Mouse (Mus musculus): Measurements from ENCODE around the gene Asic1. TPM values are rescaled to one million over a fixed set of nuclear protein-coding genes. Genes with fewer than 3 reads are reported as not detected.
A peak's percentile ranks its signal among the peaks of the same experiment; 100 is the strongest.

Gene Asic1
- polyA plus RNA-seq, 1 experiment = not detected

GRCm38 (mm10) chr15:99727525-99727924 lies 57.4 kb downstream of the Asic1 start:
- Histone ChIP-seq H3K4me3 (ENCODE audit: insufficient read depth, low read depth, low read length) (no peak overlapping the region), H3K4me1 (ENCODE audit: control insufficient read depth, insufficient read depth, low read length) (peaks cover 22% of the 10 kb centered on the region), H3K27ac (ENCODE audit: insufficient read depth, low read depth, low read length) (no peak overlapping the region)
- 96% methylated on average over 12 of the region's 12 CpGs for WGBS
- TF ChIP-seq POLR2A (IDR thresholded peaks at IDR 0.05; ENCODE audit: insufficient read depth, low read depth, low read length) = no peak
- no peak for TF ChIP-seq CTCF (IDR thresholded peaks at IDR 0.05; ENCODE audit: insufficient read depth, low read depth, low read length)

- TF ChIP-seq POLR2A (IDR thresholded peaks at IDR 0.05; ENCODE audit: insufficient read depth, low read depth, low read length) (no peak), CTCF (IDR thresholded peaks at IDR 0.05; ENCODE audit: insufficient read depth, low read depth, low read length) (no peak)
- WGBS = 93% methylated on average over 5 of the region's 5 CpGs
- Histone ChIP-seq H3K4me1 (ENCODE audit: control insufficient read depth, insufficient read depth, low read length) (peaks cover 17% of the 10 kb centered on the region), H3K27ac (ENCODE audit: insufficient read depth, low read depth, low read length) (no peak overlapping the region), H3K4me3 (ENCODE audit: insufficient read depth, low read depth, low read length) (no peak overlapping the region)
These were observed 58.0 kb downstream of the Asic1 start for GRCm38 (mm10) chr15:99728211-99728610.

GRCm38 (mm10) chr15:99729056-99729783 lies 59.1 kb downstream of the Asic1 start:
- WGBS = 92% methylated on average over 4 of the region's 4 CpGs
- TF ChIP-seq POLR2A (IDR thresholded peaks at IDR 0.05; ENCODE audit: insufficient read depth, low read depth, low read length) = no peak
- no peak for TF ChIP-seq CTCF (IDR thresholded peaks at IDR 0.05; ENCODE audit: insufficient read depth, low read depth, low read length)
- no peak overlapping the region for H3K4me3 ChIP-seq (ENCODE audit: insufficient read depth, low read depth, low read length)
- H3K4me1 ChIP-seq (ENCODE audit: control insufficient read depth, insufficient read depth, low read length) = peaks cover 7% of the 10 kb centered on the region
- H3K27ac ChIP-seq (ENCODE audit: insufficient read depth, low read depth, low read length) = no peak overlapping the region

- no peak overlapping the region for H3K4me3 ChIP-seq (ENCODE audit: insufficient read depth, low read depth, low read length)
- TF ChIP-seq POLR2A (IDR thresholded peaks at IDR 0.05; ENCODE audit: insufficient read depth, low read depth, low read length) (no peak), CTCF (IDR thresholded peaks at IDR 0.05; ENCODE audit: insufficient read depth, low read depth, low read length) (no peak)
- peaks cover 6% of the 10 kb centered on the region for H3K4me1 ChIP-seq (ENCODE audit: control insufficient read depth, insufficient read depth, low read length)
- no peak overlapping the region for H3K27ac ChIP-seq (ENCODE audit: insufficient read depth, low read depth, low read length)
- 97% methylated on average over 2 of the region's 2 CpGs for WGBS
These were observed 61.0 kb downstream of the Asic1 start for GRCm38 (mm10) chr15:99731167-99731566.

- no peak overlapping the region for H3K27ac ChIP-seq (ENCODE audit: insufficient read depth, low read depth, low read length)
- H3K4me3 ChIP-seq (ENCODE audit: insufficient read depth, low read depth, low read length) = no peak overlapping the region
- WGBS = 76% methylated on average over 3 of the region's 3 CpGs
- TF ChIP-seq POLR2A (IDR thresholded peaks at IDR 0.05; ENCODE audit: insufficient read depth, low read depth, low read length) (no peak), CTCF (IDR thresholded peaks at IDR 0.05; ENCODE audit: insufficient read depth, low read depth, low read length) (no peak)
- peaks cover 9% of the 10 kb centered on the region for H3K4me1 ChIP-seq (ENCODE audit: control insufficient read depth, insufficient read depth, low read length)
These were observed 61.5 kb downstream of the Asic1 start for GRCm38 (mm10) chr15:99731678-99732077.

GRCm38 (mm10) chr15:99733186-99733585 lies 63.0 kb downstream of the Asic1 start:
- Histone ChIP-seq H3K4me3 (ENCODE audit: insufficient read depth, low read depth, low read length) (no peak overlapping the region), H3K27ac (ENCODE audit: insufficient read depth, low read depth, low read length) (no peak overlapping the region), H3K4me1 (ENCODE audit: control insufficient read depth, insufficient read depth, low read length) (peaks cover 6% of the 10 kb centered on the region)
- 93% methylated on average over 5 of the region's 5 CpGs for WGBS
- TF ChIP-seq POLR2A (IDR thresholded peaks at IDR 0.05; ENCODE audit: insufficient read depth, low read depth, low read length) = no peak
- no peak for TF ChIP-seq CTCF (IDR thresholded peaks at IDR 0.05; ENCODE audit: insufficient read depth, low read depth, low read length)

DNA sequence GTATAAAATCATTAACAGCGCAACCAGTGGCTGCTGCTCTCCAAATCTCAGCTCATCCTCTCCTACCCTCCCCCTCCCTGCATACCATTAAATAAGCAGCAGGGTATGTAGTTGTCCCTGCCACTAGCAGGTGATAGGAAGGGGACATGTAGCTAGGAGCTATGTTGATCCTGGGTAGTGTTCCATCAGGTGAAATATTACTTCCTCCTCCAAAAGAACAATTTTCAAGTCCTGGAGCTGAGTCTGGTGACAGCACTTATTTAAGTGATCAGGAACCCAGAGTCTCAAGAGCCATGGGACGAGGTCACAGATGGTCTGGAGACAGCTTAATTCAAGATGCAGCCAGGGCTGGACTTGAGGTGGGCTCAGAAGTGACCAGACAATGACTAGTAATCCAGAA lies 65.5 kb downstream of the Asic1 start:
- no peak overlapping the region for H3K4me3 ChIP-seq (ENCODE audit: insufficient read depth, low read depth, low read length)
- TF ChIP-seq POLR2A (IDR thresholded peaks at IDR 0.05; ENCODE audit: insufficient read depth, low read depth, low read length) = no peak
- no peak for TF ChIP-seq CTCF (IDR thresholded peaks at IDR 0.05; ENCODE audit: insufficient read depth, low read depth, low read length)
- no peak overlapping the region for H3K27ac ChIP-seq (ENCODE audit: insufficient read depth, low read depth, low read length)
- WGBS = 88% methylated on average over 2 of the region's 2 CpGs
- peaks cover 6% of the 10 kb centered on the region for H3K4me1 ChIP-seq (ENCODE audit: control insufficient read depth, insufficient read depth, low read length)

DNA sequence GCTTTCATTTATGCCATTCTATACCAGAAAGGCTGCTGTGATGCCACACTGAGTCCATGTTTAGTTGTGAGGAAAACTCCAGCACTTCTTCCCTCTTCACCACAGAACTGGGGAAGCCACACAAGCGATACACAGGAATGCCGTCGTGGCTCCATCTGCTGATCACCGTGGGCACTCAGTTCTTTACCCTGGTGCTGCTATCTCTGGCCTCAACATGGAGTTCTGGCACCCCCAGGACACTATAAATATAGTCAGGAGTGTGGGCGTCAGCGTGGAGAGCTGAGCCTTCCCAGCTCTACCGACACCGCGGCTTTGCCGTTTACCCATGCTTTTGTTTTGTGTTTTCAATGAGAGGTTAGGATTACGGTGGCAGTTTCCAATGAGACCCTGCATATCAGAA lies 66.5 kb downstream of the Asic1 start:
- WGBS = 36% methylated on average over 11 of the region's 11 CpGs
- H3K4me1 ChIP-seq (ENCODE audit: control insufficient read depth, insufficient read depth, low read length) = peaks cover 6% of the 10 kb centered on the region
- H3K27ac ChIP-seq (ENCODE audit: insufficient read depth, low read depth, low read length) = peak overlapping the region; percentile 64
- no peak overlapping the region for H3K4me3 ChIP-seq (ENCODE audit: insufficient read depth, low read depth, low read length)
- no peak for TF ChIP-seq CTCF (IDR thresholded peaks at IDR 0.05; ENCODE audit: insufficient read depth, low read depth, low read length)
- no peak for TF ChIP-seq POLR2A (IDR thresholded peaks at IDR 0.05; ENCODE audit: insufficient read depth, low read depth, low read length)

GRCm38 (mm10) chr15:99740229-99740628 lies 70.1 kb downstream of the Asic1 start:
- WGBS = 60% methylated on average over 4 of the region's 4 CpGs
- no peak overlapping the region for H3K4me3 ChIP-seq (ENCODE audit: insufficient read depth, low read depth, low read length)
- H3K27ac ChIP-seq (ENCODE audit: insufficient read depth, low read depth, low read length) = no peak overlapping the region
- TF ChIP-seq CTCF (IDR thresholded peaks at IDR 0.05; ENCODE audit: insufficient read depth, low read depth, low read length) (no peak), POLR2A (IDR thresholded peaks at IDR 0.05; ENCODE audit: insufficient read depth, low read depth, low read length) (no peak)
- peaks cover 6% of the 10 kb centered on the region for H3K4me1 ChIP-seq (ENCODE audit: control insufficient read depth, insufficient read depth, low read length)

Other genes with a start within 250 kb of the Asic1 start
- not detected in 2 replicates for gene Nckap5l, start 212.6 kb upstream of the Asic1 start, polyA plus RNA-seq (2012; ENCODE audit: insufficient read depth, insufficient read length, low replicate concordance, missing spikeins)
- not detected in 2 replicates for gene Bcdin3d, start 195.6 kb upstream of the Asic1 start, polyA plus RNA-seq (2012; ENCODE audit: insufficient read depth, insufficient read length, low replicate concordance, missing spikeins)
- gene Faim2, start 142.2 kb upstream of the Asic1 start, polyA plus RNA-seq (2012; ENCODE audit: insufficient read depth, insufficient read length, low replicate concordance, missing spikeins) = not detected in 2 replicates
- gene Aqp2, start 91.3 kb upstream of the Asic1 start, polyA plus RNA-seq (2012; ENCODE audit: insufficient read depth, insufficient read length, low replicate concordance, missing spikeins) = not detected in 2 replicates
- gene Aqp5, start 79.6 kb upstream of the Asic1 start, polyA plus RNA-seq (2012; ENCODE audit: insufficient read depth, insufficient read length, low replicate concordance, missing spikeins) = not detected in 2 replicates
- not detected in 2 replicates for gene Aqp6, start 69.0 kb upstream of the Asic1 start, polyA plus RNA-seq (2012; ENCODE audit: insufficient read depth, insufficient read length, low replicate concordance, missing spikeins)
- gene Racgap1, start 18.7 kb upstream of the Asic1 start, polyA plus RNA-seq (2012; ENCODE audit: insufficient read depth, insufficient read length, low replicate concordance, missing spikeins) = not detected in 2 replicates
- gene Smarcd1, start 31.8 kb downstream of the Asic1 start, polyA plus RNA-seq (2012; ENCODE audit: insufficient read depth, insufficient read length, low replicate concordance, missing spikeins) = 510 TPM in 1 of 2 replicates, not detected in the other
- gene Gm17349, start 35.1 kb downstream of the Asic1 start, polyA plus RNA-seq (2012; ENCODE audit: insufficient read depth, insufficient read length, low replicate concordance, missing spikeins) = not detected in 2 replicates
- not detected in 2 replicates for gene Gpd1, start 47.1 kb downstream of the Asic1 start, polyA plus RNA-seq (2012; ENCODE audit: insufficient read depth, insufficient read length, low replicate concordance, missing spikeins)
- not detected in 2 replicates for gene Cox14, start 55.2 kb downstream of the Asic1 start, polyA plus RNA-seq (2012; ENCODE audit: insufficient read depth, insufficient read length, low replicate concordance, missing spikeins)
- not detected in 2 replicates for gene Cers5, start 102.5 kb downstream of the Asic1 start, polyA plus RNA-seq (2012; ENCODE audit: insufficient read depth, insufficient read length, low replicate concordance, missing spikeins)
- gene Lima1, start 205.1 kb downstream of the Asic1 start, polyA plus RNA-seq (2012; ENCODE audit: insufficient read depth, insufficient read length, low replicate concordance, missing spikeins) = 73.2 TPM in 1 of 2 replicates, not detected in the other